Mouse (Mus musculus) liver, postnatal 0 days (tissue): ENCODE data around the gene Smarcd1.

Source experiments
- CTCF ChIP-seq: sonication (generic); IDR thresholded peaks from 2 replicates; pipeline ENCODE4 v1.5.1; 2016; ENCODE audit warnings: antibody characterized with exemption, low read depth
- EP300 ChIP-seq: IDR thresholded peaks from 2 replicates; pipeline ENCODE4 v1.6.1; 2016; ENCODE audit warnings: antibody characterized with exemption, low read depth, mild to moderate bottlenecking

DNA sequence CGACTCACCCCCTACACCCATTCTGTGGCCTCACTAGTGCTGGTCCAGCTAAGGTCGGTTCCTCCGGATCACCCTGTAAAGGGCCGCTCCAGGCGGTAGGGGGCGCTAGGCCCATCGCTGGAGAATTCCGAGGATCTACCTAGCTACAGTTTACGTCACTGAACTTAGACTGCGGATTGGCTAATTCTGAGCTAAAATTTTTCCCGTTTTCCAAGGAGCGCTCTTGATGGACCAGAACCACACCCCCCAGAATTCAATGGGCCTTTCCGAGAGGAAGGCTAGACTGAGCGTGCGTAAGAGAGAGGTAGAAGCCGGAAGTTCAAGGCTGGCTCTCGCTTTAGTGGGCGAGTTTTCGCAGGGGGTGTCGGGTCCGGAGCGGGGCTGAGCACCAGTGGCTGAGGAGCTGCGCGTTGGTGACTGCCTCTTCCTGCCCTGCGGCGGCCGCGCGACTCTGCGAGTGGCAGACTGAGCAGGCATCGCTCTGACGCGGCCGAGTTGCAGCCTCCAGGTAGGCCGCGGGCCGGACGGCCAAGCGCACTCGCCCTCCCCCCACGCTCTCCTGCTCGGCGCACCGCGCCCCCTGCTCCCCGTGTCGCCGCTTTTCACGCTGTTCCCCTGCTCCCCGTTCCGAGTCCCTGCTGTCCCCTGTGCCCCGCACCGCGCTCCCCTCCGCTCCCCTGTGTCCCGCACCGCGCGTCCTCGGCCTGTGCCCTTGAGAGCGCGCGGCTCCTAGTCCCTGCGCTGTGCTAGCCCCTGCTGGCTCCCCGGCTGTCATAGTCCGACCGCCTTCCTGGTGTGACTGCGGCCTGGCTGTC lies 23.6 kb downstream of the Smarcd1 start, which contains the start of gene Cox14:
- TF ChIP-seq CTCF (peak; percentile 99), EP300 (no peak)
